Mouse (Mus musculus) neural tube, embryonic 10.5 days (tissue): ENCODE data around the gene Trdn.

Experiments
- DNase-seq: peaks from one replicate; pipeline ENCODE4 v3.0.0-alpha.2; 2017; ENCODE audit warnings: low spot score; ENCODE audit errors: extremely low spot score

Trdn gene

GRCm38 (mm10) chr10:33080254-33080653 is at the start of gene Trdn:
Gene Trdn (plus strand): TSS chr10:33080554.
- DNase-seq, result no peak

DNA sequence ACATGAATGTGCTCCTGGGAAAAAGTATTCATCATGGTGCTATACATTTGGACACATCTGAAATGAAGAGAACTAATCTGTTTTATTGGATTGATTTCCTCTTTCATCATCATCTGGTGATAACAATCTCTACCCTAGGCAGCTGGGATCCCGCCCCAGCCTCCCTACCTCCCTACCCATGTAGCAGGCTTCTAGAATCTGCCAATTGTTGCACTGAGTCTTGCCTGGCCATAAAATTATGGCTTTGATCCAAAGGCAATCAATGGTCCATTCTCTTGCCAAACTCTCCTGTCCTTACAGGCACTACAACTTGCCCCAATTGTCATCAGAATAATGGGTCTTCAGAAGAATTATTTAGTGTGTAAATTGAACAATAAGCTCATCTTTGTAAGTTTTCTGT is 19.6 kb upstream of the Trdn start:
- no peak for DNase-seq

GRCm38 (mm10) chr10:33065566-33065965 is 14.8 kb upstream of the Trdn start:
- DNase-seq, result no peak

- DNase-seq, result no peak
These were observed 7.2 kb upstream of the Trdn start for GRCm38 (mm10) chr10:33073126-33073525.

DNA sequence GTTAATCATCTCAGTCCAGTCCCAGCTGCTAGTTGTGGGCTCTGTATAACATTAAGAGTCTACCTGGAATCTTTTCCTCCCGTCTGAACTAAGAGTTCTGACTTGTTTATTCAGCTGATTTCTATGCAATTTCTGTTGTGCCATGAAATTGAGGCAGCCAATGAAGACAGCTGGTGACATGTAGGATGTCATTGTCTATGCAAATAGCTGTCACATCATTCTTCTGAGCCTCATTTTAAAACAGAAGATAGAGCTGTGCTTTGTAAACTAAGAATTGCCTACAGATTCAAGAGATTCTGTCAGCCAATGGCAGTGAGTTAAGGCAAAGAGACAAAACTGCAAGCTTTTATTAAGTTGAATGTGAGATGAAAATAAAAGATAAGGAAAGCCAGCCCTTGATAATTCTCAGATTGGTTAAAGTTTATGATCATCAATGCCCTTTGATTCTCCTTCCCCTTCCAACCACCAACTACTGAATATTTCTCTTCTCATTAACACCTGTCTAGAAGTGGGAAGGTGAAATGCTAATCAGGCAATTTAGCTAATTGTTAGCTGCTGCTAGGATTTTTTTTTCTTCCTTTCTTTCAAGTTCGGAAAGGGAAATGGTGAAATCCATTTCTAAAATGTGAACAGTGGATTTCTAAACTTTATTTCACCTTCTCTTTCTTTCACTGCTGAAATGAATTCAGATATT is 1.9 kb downstream of the Trdn start:
- no peak for DNase-seq

DNA sequence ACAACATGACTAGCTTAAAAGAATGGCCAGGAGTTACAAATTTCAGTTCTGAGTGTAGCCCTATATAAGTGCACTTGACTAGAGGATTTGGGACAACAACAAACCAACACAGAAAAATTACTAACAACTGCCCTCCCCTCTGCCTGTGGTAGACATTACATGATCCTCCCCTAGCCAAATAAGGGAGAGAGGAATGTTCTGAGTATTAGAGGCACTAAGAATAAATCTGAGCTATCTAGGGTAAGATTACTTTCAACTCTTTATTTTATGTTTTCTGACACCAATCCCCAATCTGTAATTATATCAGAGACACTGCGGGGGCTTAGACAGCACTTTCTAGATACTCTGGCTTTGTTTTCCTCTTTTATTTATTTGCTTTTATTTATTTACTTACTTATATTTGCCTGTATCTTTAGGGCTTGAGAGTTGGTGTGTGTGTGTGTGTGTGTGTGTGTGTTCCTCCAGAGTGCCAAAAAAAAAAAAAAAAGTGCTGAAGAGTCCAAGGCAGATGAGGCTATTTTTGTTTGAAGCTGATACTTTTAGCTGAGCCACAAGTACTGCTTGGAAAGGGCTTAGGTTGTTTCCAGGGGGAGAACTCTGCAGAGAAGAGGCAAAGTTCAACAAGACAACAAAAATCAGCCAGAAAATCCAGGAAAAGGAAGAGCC is 2.7 kb downstream of the Trdn start:
- DNase-seq, result no peak

GRCm38 (mm10) chr10:33083627-33084158 is 3.3 kb downstream of the Trdn start:
- DNase-seq, result no peak

GRCm38 (mm10) chr10:33088403-33088802 is 8.0 kb downstream of the Trdn start:
- DNase-seq, result no peak

- DNase-seq, result no peak
These were observed 12.0 kb downstream of the Trdn start for GRCm38 (mm10) chr10:33092400-33092799.

- no peak for DNase-seq
These were observed 27.6 kb downstream of the Trdn start for GRCm38 (mm10) chr10:33107942-33108341.

- no peak for DNase-seq
These were observed 42.7 kb downstream of the Trdn start for GRCm38 (mm10) chr10:33123028-33123427.

DNA sequence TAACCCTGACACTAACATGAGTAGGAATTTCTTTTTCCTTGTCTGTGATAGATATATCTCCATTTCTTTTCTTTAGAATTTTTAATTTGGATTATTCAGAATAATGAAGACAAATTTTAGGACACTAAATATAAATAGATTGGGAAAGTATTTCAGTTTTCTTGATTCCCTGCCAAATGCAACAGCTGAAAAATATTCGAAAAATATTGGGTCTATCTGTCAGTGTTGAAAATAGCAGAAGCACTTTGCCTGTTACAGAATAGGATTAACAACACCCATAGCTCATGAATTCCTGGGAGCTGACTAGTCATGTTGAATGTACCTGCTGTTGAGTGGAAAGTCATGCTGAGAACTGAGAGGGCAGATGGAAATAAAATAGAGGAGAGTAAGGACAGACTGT is 64.6 kb downstream of the Trdn start:
- no peak for DNase-seq

DNA sequence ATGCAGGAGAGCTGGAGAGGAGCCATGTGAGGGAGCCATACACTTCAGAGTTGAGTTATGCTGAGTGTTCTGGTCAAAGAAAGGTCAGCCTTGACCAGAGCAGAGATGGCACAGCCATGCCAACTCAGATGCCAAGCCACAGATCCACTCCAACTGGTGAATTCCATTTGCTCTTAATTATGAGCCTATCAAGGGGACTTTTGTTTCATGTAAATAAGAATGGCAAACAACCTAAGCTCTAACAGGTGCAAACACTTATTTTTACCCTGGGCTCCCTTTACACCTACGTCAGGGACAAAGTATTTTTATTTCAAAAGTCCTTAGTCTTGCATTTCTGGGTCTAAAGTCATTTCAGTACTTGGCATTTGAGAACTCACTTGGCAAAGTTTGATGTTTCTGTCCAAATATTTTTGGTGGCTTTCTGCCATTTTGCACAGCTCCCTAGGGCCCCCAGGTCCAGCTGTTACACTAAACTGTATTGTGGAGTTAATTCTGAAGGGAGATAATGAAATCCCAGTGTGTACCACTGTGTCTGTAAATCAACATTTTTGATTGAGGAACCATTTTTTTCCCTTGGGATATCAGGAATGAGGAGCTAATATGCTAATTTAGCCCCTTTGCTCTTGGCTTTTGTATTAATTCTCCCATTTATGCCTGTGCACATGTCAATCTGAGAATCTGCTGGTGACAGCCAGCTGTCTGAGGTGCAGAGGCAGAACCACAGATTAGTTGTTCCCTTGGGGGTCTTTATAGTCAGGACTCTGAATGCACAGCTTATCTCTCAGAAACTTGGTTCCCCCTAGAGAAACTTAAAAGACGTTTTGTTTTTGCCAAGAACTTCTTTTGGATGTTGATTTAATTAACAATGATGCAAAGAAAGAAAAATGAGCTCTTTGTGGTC is 99.6 kb downstream of the Trdn start:
- DNase-seq, result no peak

DNA sequence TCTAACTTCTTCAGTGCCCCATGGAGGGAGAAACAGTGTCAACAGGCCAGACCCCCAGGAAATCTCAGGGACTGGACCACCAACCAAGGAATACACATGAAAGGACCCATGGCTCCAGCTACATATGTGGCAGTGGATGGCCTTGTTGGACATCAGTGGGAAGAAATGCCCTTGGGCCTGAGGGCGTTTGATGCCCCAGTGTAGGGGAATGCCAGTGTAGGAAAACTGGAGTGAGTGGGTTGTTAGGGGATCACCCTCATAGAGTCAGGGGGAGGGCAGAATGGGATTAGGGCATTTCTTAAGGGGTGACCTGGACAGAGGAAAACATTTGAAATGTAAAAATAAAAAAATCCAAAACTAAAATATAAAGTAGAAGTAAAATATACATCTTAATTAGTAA is 108.7 kb downstream of the Trdn start:
- no peak for DNase-seq

- DNase-seq, result no peak
These were observed 115.6 kb downstream of the Trdn start for GRCm38 (mm10) chr10:33195919-33196318.

DNA sequence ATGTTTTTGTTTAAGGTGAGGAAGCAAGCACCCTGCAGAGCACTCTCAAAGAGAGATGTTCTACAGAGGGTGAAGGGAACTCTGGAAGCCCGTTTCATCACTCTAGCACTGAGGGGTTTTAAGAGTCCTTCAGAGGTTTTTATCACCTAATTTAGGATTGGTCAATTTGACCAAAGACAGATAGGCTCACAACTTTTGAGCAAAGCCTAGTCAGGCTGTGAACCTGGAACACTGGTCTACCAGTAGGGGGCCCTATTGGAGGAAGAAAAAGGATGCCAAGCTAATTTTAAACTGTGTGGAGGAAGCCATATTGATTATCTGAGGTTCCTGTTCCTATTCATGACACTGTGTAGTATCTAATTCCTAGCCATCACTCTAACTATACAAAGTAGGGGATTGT is 117.9 kb downstream of the Trdn start:
- DNase-seq, result no peak

DNA sequence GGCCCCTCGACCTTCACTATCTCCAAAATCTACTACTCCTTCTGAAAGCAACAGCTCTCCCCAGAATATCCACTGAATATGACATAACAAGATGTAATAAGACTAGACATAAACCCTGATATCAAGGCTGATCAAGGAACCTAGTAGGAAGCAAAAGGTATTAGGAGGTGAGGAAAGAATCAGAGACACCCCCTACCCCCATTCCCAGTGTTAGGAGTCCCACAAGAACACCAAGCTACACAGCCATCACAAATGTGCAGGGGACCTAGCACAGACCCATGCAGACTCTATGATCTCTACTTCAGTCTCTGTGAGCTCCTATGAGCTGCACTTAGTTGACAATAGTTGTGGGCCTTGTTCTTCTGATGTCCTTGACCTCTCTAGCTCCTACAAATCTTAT is 130.1 kb downstream of the Trdn start:
- DNase-seq, result no peak

- no peak for DNase-seq
These were observed 173.6 kb downstream of the Trdn start for GRCm38 (mm10) chr10:33253911-33254310.

DNA sequence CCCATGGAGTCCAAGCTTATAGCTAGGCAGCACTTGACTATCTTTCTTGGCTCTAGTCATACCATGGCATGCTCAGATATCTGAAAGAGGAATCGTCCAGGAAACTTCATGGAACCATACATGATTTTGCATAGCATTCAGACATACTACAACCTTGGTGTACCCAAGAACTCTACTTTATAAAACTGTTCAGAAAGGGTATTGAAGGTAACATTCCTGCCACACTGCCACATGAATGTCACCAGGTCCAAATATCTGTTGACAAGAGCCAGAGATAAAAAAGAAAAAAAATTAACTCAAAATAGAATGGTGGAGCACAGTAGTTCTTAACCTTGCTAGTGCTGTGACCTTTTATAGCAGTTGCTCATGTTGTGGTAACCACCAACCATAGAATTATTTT is 175.8 kb downstream of the Trdn start:
- DNase-seq, result no peak

GRCm38 (mm10) chr10:33304982-33305381 is 224.6 kb downstream of the Trdn start:
- DNase-seq, result no peak

DNA sequence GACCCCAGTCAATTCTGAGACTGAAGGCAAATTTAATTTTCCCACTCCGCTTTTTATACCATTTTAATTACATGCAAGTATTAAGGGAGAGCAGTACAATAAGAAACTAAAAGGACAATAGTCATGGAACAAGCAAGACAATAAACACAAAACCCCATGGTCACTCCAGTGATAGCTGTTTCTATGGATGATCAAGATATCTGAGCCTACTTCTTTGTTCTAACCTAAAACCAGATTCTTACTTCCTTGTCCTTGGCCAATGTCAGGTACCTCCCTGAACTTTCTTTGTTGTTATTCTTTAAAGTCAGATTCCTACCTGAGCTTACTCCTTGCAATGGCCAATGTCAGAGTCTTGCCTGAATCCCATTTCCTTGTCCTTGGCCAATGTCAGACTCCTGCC is 272.7 kb downstream of the Trdn start:
- no peak for DNase-seq

- DNase-seq, result no peak
These were observed 286.2 kb downstream of the Trdn start for GRCm38 (mm10) chr10:33366521-33366920.
